Mouse (Mus musculus): Measurements from ENCODE around the gene Vwa7. TPM values are rescaled to one million over a fixed set of nuclear protein-coding genes. Genes with fewer than 3 reads are reported as not detected.
"Not testable (repeated sequence)": the region's sequence is repeated elsewhere in the genome, so short reads cannot be mapped to it uniquely, and the experiment has no call there.

Gene Vwa7
- total and polyA plus RNA-seq, 3 experiments = 9.8 to 10.4 TPM; not detected in 1

DNA sequence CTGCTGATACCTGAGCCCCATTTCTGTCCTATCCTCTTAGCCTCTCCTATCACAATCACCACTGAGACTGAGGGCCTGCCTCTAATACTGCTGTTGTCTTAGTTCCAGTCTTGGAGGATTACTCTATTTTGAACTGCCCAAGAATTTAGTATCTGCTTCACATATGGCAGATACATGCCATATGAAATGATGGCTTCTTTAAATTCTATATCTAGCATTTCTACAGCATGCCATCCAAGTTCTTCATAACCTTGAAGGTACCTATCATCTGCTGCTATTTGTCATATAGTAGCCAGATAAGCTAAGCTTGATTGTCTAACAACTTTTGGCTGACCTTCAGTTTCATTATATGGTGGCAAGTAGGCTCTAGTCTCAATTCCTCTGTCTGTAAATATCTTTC lies 21.6 kb upstream of the Vwa7 start (continued):
- no peak for TF ChIP-seq MAX (IDR thresholded peaks at IDR 0.05; ENCODE audit: low read length)
- 0 out of 2 replicates have a peak, but pooled peaks have one; percentile 20 for TF ChIP-seq BHLHE40 (IDR thresholded peaks at IDR 0.05; ENCODE audit: borderline replicate concordance, low read depth, low read length)
- no peak for TF ChIP-seq KAT2A (conservative IDR thresholded peaks at IDR 0.05; ENCODE audit: low read depth, low read length)

- Histone ChIP-seq H3K27ac (ENCODE audit: control insufficient read depth, low read depth, low read length) (peak overlapping the region; percentile 40), H3K79me2 (ENCODE audit: control insufficient read depth, insufficient read depth, low read length, poor library complexity) (peaks cover 33% of the 10 kb centered on the region)
- DNase-seq (ENCODE audit: low read depth, low spot score) = peak; percentile 58
- not testable (repeated sequence) for H3K27me3 ChIP-seq (ENCODE audit: control insufficient read depth in 1 of 2, insufficient read depth in 2 of 2, low read length in 2 of 2); H3K36me3 ChIP-seq (ENCODE audit: control insufficient read depth in 1 of 2, insufficient read depth in 2 of 2, low read length in 2 of 2); H3K9me3 ChIP-seq (replicated peaks; ENCODE audit: insufficient read depth, low read length); H3K4me3 ChIP-seq (ENCODE audit: control insufficient read depth in 1 of 2, insufficient read depth in 1 of 2, low read depth in 2 of 2, low read length in 2 of 2); H3K9ac ChIP-seq (ENCODE audit: control insufficient read depth, low read depth, low read length, poor library complexity, severe bottlenecking); H3K4me1 ChIP-seq (ENCODE audit: control insufficient read depth in 1 of 2, insufficient read depth in 2 of 2, low read length in 2 of 2)
- peak; percentile 71 for TF ChIP-seq TBP (IDR thresholded peaks at IDR 0.05; ENCODE audit: low read depth, low read length)
- peak; percentile 41; the same call in 1 of the 2 replicates for TF ChIP-seq ZMIZ1 (IDR thresholded peaks at IDR 0.05; ENCODE audit: low read depth, low read length)
- 0 out of 2 replicates have a peak, but pooled peaks have one; percentile 5 for TF ChIP-seq ZNF384 (IDR thresholded peaks at IDR 0.05; ENCODE audit: low read depth, low read length)
Measured at GRCm38 (mm10) chr17:34995192-34995591, 21.2 kb upstream of the Vwa7 start.

- Histone ChIP-seq H3K9ac (ENCODE audit: control insufficient read depth, low read depth, low read length, poor library complexity, severe bottlenecking) (peak overlapping the region; percentile 4; the same call in 1 of the 2 replicates), H3K79me2 (ENCODE audit: control insufficient read depth, insufficient read depth, low read length, poor library complexity) (peaks cover 35% of the 10 kb centered on the region), H3K27ac (ENCODE audit: control insufficient read depth, low read depth, low read length) (peak overlapping the region; percentile 73)
- not testable (repeated sequence) for H3K4me1 ChIP-seq (ENCODE audit: control insufficient read depth in 1 of 2, insufficient read depth in 2 of 2, low read length in 2 of 2); H3K27me3 ChIP-seq (ENCODE audit: control insufficient read depth in 1 of 2, insufficient read depth in 2 of 2, low read length in 2 of 2); H3K4me3 ChIP-seq (ENCODE audit: control insufficient read depth in 1 of 2, insufficient read depth in 1 of 2, low read depth in 2 of 2, low read length in 2 of 2); H3K9me3 ChIP-seq (replicated peaks; ENCODE audit: insufficient read depth, low read length); H3K36me3 ChIP-seq (ENCODE audit: control insufficient read depth in 1 of 2, insufficient read depth in 2 of 2, low read length in 2 of 2)
- DNase-seq (ENCODE audit: low read depth, low spot score) = peak; percentile 61
- peak; percentile 47 for TF ChIP-seq NELFE (IDR thresholded peaks at IDR 0.05; ENCODE audit: low read depth, low read length)
- 0 out of 2 replicates have a peak, but pooled peaks have one; percentile 34 for TF ChIP-seq MXI1 (IDR thresholded peaks at IDR 0.05; ENCODE audit: low read depth, low read length)
- peak; percentile 45 to 58; a peak in 1 of 4 replicates for TF ChIP-seq POLR2A (IDR thresholded peaks at IDR 0.05; ENCODE audit: control insufficient read depth in 1 of 2, insufficient read depth in 1 of 2, low read depth in 1 of 2, low read length in 2 of 2, poor library complexity in 1 of 2)
- 0 out of 2 replicates have a peak, but pooled peaks have one; percentile 12 for TF ChIP-seq KAT2A (conservative IDR thresholded peaks at IDR 0.05; ENCODE audit: low read depth, low read length)
- TF ChIP-seq CHD1 (IDR thresholded peaks at IDR 0.05; ENCODE audit: low read depth, low read length) = 0 out of 2 replicates have a peak, but pooled peaks have one; percentile 66
- 0 out of 2 replicates have a peak, but pooled peaks have one; percentile 11 for TF ChIP-seq ETS1 (IDR thresholded peaks at IDR 0.05; ENCODE audit: low read depth, low read length)
- TF ChIP-seq MYB (IDR thresholded peaks at IDR 0.05; ENCODE audit: low read depth, low read length) = peak; percentile 84; the same call in 1 of the 2 replicates
Measured at GRCm38 (mm10) chr17:34995927-34996326, 20.5 kb upstream of the Vwa7 start.

Data from MEL (cell line).